8 mouse cellular contexts compared by ENCODE assay signal in genomic region chr2:170354963-170355367, GRCm38 (mm10).
DNase-seq lines count a peak whose midpoint lies in the region; ATAC-seq and TF ChIP-seq lines count a peak whose summit lies in the region.

No protein-coding gene starts in this region.

- TF ChIP-seq RAD21 in CH12.LX (IDR thresholded peaks at IDR 0.05; ENCODE audit: low read depth, low read length): peak; percentile 62

- DNase-seq in CH12.LX (ENCODE audit: extremely low read depth): peak; percentile 72
- peak; percentile 63 for DNase-seq in c-Kit-positive CD71-negative TER-119-negative erythroid progenitor cells, embryonic 14.5 days (ENCODE audit: low read depth)
- peak; percentile 39 for DNase-seq in heart, postnatal 25 days (ENCODE audit: low spot score)
- DNase-seq in large intestine, adult 2 months (ENCODE audit: low read depth, low spot score): peak; percentile 53
- DNase-seq in thymus, postnatal 25 days: peak; percentile 67

- H3K27ac ChIP-seq in CH12.LX (ENCODE audit: insufficient read depth, low read depth): no peak overlapping the region
- no peak overlapping the region for H3K27ac ChIP-seq in forebrain, embryonic 13.5 days
- H3K27ac ChIP-seq in liver, embryonic 15.5 days (replicated peaks): no peak overlapping the region
- no peak overlapping the region for H3K27ac ChIP-seq in neural tube, embryonic 13.5 days (replicated peaks)

- H3K36me3 ChIP-seq in CH12.LX (replicated peaks in 1 of 2; ENCODE audit: control insufficient read depth in 1 of 2, insufficient read depth in 1 of 2, low read length in 1 of 2): no peaks in the 10 kb centered on the region
- H3K36me3 ChIP-seq in forebrain, embryonic 13.5 days (ENCODE audit: poor library complexity, severe bottlenecking): no peaks in the 10 kb centered on the region
- no peaks in the 10 kb centered on the region for H3K36me3 ChIP-seq in liver, embryonic 15.5 days (replicated peaks)
- no peaks in the 10 kb centered on the region for H3K36me3 ChIP-seq in neural tube, embryonic 13.5 days

- WGBS in forebrain, embryonic 13.5 days: 17% methylated on average over 10 of the region's 10 CpGs
- 8% methylated on average over 10 of the region's 10 CpGs for WGBS in large intestine, adult 2 months
- 10% methylated on average over 10 of the region's 10 CpGs for WGBS in liver, embryonic 15.5 days (ENCODE audit: insufficient replicate concordance)
- WGBS in neural tube, embryonic 13.5 days: 16% methylated on average over 10 of the region's 10 CpGs

- intact Hi-C loops in heart, postnatal 25 days (cut with DNase I): loop anchor here (1.0 to 2.0 kb wide), 2 partner anchors 46 to 154 kb away; no protein-coding TSS in a partner anchor

- in situ Hi-C loops in CH12.LX (cut with MboI; ENCODE audit: low pct_ligation_motif_present, low pct_unique_long_range_greater_than_20kb, low sequenced_read_pairs): loop anchor here (10.0 kb wide), 1 partner anchor 150 kb away; no protein-coding TSS in a partner anchor

- no peak for ATAC-seq in forebrain, embryonic 13.5 days
- ATAC-seq in liver, embryonic 15.5 days (ENCODE audit: insufficient read depth): no peak
- ATAC-seq in neural tube, embryonic 13.5 days (ENCODE audit: low read depth): peak; percentile 58

- H3K4me1 ChIP-seq in CH12.LX (ENCODE audit: control insufficient read depth in 1 of 2, insufficient read depth in 2 of 2): peaks cover 12 to 25% of the 10 kb centered on the region in 2 experiments
- no peaks in the 10 kb centered on the region for H3K4me1 ChIP-seq in forebrain, embryonic 13.5 days
- no peaks in the 10 kb centered on the region for H3K4me1 ChIP-seq in liver, embryonic 15.5 days (replicated peaks)
- H3K4me1 ChIP-seq in neural tube, embryonic 13.5 days (replicated peaks): peaks cover 4% of the 10 kb centered on the region; the same call in 1 of the 2 replicates

- peaks cover 7% of the 10 kb centered on the region for H3K9me3 ChIP-seq in CH12.LX (replicated peaks; ENCODE audit: low read length)
- H3K9me3 ChIP-seq in forebrain, embryonic 13.5 days (replicated peaks): no peaks in the 10 kb centered on the region
- peaks cover 1% of the 10 kb centered on the region; the same call in 1 of the 2 replicates for H3K9me3 ChIP-seq in liver, embryonic 15.5 days (replicated peaks)
- H3K9me3 ChIP-seq in neural tube, embryonic 13.5 days: no peaks in the 10 kb centered on the region

- peak; percentile 89 for TF ChIP-seq CTCF in CH12.LX (conservative IDR thresholded peaks at IDR 0.05 in 1 of 2, IDR thresholded peaks at IDR 0.05 in 1 of 2; ENCODE audit: low read depth in 2 of 2, low read length in 2 of 2)

- no peak for TF ChIP-seq POLR2A in CH12.LX (IDR thresholded peaks at IDR 0.05; ENCODE audit: low read depth, low read length)

- dilution Hi-C loops in CH12.LX (cut with MboI; ENCODE audit: extremely low pct_ligation_motif_present, extremely low pct_unique_long_range_greater_than_20kb, low sequenced_read_pairs): no loop called here

- H3K79me2 ChIP-seq in CH12.LX (replicated peaks; ENCODE audit: control insufficient read depth, extremely low read depth, insufficient read depth, poor library complexity, severe bottlenecking): no peaks in the 10 kb centered on the region

- no peak for TF ChIP-seq EP300 in CH12.LX (IDR thresholded peaks at IDR 0.05; ENCODE audit: low read length)

- H3K27me3 ChIP-seq in CH12.LX (replicated peaks): peaks cover 1% of the 10 kb centered on the region
- peaks cover 7% of the 10 kb centered on the region; the same call in 1 of the 2 replicates for H3K27me3 ChIP-seq in forebrain, embryonic 13.5 days
- no peaks in the 10 kb centered on the region for H3K27me3 ChIP-seq in liver, embryonic 15.5 days
- no peaks in the 10 kb centered on the region for H3K27me3 ChIP-seq in neural tube, embryonic 13.5 days

- peak overlapping the region; percentile 77 for H3K4me2 ChIP-seq in CH12.LX (ENCODE audit: insufficient read depth, low read depth, poor library complexity, severe bottlenecking)
- peak overlapping the region; percentile 45 for H3K4me2 ChIP-seq in forebrain, embryonic 13.5 days
- peak overlapping the region; percentile 29; the same call in 1 of the 2 replicates for H3K4me2 ChIP-seq in liver, embryonic 15.5 days
- peak overlapping the region; percentile 50 for H3K4me2 ChIP-seq in neural tube, embryonic 13.5 days

- H3K4me3 ChIP-seq in CH12.LX (replicated peaks in 1 of 3; ENCODE audit: low read depth in 2 of 3, low read length in 2 of 3, poor library complexity in 1 of 3): peak overlapping the region in 1 of 3 experiments; percentile 13
- H3K4me3 ChIP-seq in forebrain, embryonic 13.5 days: no peak overlapping the region
- no peak overlapping the region for H3K4me3 ChIP-seq in liver, embryonic 15.5 days (replicated peaks)
- peak overlapping the region; percentile 24 for H3K4me3 ChIP-seq in neural tube, embryonic 13.5 days

- H3K9ac ChIP-seq in CH12.LX (ENCODE audit: insufficient read depth, low read depth): no peak overlapping the region; the same call in 1 of the 2 replicates
- H3K9ac ChIP-seq in forebrain, embryonic 13.5 days: no peak overlapping the region
- H3K9ac ChIP-seq in liver, embryonic 15.5 days: no peak overlapping the region
- peak overlapping the region; percentile 59; the same call in 1 of the 2 replicates for H3K9ac ChIP-seq in neural tube, embryonic 13.5 days

TF ChIP-seq in CH12.LX, 34 proteins besides CTCF, POLR2A, EP300 and RAD21:
- TF ChIP-seq IRF4 (IDR thresholded peaks at IDR 0.05; ENCODE audit: low read depth, low read length) (0 out of 2 replicates have a peak, but pooled peaks have one; percentile 37), SMC3 (IDR thresholded peaks at IDR 0.05; ENCODE audit: low read depth, low read length) (peak; percentile 83), ZC3H11A (IDR thresholded peaks at IDR 0.05; ENCODE audit: low read depth, low read length) (peak; percentile 6; the same call in 1 of the 2 replicates), RCOR1 (conservative IDR thresholded peaks at IDR 0.05; ENCODE audit: low read depth, low read length) (no peak)
